Mouse (Mus musculus) ES-E14 (cell line): ENCODE data around the gene Il20.

ENCODE experiments used
- CHD2 ChIP-seq: IDR thresholded peaks from 2 replicates; pipeline ENCODE4 v1.6.1; 2014; ENCODE audit warnings: mild to moderate bottlenecking, low read depth, low read length, inconsistent platforms
- HCFC1 ChIP-seq: IDR thresholded peaks from 2 replicates; pipeline ENCODE4 v1.6.1; 2012; ENCODE audit warnings: low read length, inconsistent platforms, borderline replicate concordance; ENCODE audit not compliant: insufficient read depth
- MAFK ChIP-seq: IDR thresholded peaks from 2 replicates; pipeline ENCODE4 v1.6.1; 2014; ENCODE audit warnings: mild to moderate bottlenecking, low read depth, low read length, inconsistent platforms; ENCODE audit not compliant: insufficient read depth
- ZC3H11A ChIP-seq: IDR thresholded peaks from 2 replicates; pipeline ENCODE4 v1.6.1; 2012; ENCODE audit warnings: low read depth, mild to moderate bottlenecking, inconsistent platforms, low read length, borderline replicate concordance
- ZNF384 ChIP-seq: IDR thresholded peaks from 2 replicates; pipeline ENCODE4 v1.6.1; 2012; ENCODE audit warnings: low read depth, low read length, inconsistent platforms

- TF ChIP-seq ZC3H11A (no peak), ZNF384 (no peak), HCFC1 (no peak), MAFK (no peak), CHD2 (no peak)
These were observed 45.6 kb downstream of the Il20 start, which contains the start of gene Fcmr for GRCm38 (mm10) chr1:130865541-130866221.
